Mouse (Mus musculus) cerebellum, adult 9-10 months (tissue): Measurements from ENCODE around the gene Hsf4.
"Not testable (repeated sequence)": the region's sequence is repeated elsewhere in the genome, so short reads cannot be mapped to it uniquely, and the experiment has no call there.

Source experiments
- DNase-seq: peaks from one replicate; pipeline ENCODE4 v3.0.0; 2022

The Hsf4 gene

DNA sequence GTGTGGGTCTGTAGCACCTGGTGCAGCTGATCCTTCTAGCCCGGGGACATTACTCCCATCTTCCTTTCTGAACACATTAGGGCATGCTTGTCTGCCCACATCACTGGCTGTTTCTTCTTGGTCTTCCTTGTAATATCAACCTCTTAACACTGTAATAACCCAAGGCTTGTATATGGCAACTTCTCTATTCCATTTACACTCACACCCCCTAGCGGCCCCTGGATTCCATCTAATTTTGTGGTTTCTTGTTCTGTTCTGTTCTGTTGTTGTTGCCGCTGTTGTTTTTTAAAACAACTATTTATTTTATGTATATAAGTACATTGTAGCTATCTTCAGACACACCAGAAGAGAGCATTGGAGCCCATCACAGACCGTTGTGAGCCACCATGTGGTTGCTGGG lies 17.3 kb downstream of the Hsf4 start:
- DNase-seq, result no peak

DNA sequence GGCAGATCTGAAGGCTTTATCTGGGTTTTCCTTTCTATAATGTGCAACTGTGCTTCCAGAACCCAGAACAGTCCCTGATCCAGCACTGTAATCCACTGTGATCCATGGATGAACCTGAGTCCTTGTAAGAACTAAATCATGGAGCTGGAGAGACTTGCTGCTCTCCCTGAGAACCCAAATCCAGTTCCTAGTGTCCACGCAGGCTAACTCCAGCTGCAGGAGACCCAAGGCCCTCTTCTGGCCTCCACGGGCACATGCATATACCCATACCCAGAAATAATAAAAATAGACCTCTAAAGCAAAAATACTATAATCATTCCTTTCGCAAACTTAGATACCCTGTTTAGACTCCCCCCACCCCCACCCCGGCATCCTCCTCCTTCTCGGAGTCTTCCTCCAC lies 18.6 kb downstream of the Hsf4 start:
- DNase-seq, result no peak

DNA sequence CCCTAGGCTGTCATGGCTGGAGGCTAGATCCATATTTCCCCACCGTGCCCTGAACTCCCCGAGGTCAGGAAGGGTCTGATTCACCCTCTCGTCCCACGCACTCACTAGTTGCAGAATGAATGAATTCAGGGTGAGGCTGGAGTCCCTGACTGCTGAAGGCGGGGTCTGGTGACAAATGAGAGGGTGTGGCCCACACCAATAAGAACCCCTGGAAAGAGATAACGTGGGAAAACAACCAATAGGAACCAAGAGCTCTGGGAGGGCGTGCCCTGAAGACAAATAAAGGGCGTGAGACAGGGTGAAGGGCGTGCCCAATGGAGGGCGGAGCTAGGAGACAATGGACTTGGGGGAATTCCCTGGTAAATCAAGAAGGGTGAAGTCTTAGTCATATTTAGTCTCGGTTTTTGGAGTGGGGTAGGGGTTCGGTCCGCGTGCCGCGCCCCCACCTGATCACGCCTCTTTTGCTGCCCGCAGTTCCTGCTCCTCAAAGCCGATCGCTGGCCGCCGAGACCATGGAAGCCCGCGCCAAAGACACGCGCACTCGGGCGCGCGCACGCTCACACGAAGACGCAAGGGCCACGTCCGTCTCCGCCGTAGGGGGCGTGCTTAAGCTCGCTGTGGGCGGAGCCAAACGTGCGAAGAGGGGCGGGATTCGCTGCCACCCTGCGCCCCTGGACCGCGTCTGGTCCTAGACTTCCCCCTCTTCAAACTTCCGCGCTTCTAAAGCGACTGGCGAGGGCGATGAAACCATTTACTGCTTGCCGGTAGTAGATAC lies 19.5 kb downstream of the Hsf4 start:
- peak; percentile 97 for DNase-seq

DNA sequence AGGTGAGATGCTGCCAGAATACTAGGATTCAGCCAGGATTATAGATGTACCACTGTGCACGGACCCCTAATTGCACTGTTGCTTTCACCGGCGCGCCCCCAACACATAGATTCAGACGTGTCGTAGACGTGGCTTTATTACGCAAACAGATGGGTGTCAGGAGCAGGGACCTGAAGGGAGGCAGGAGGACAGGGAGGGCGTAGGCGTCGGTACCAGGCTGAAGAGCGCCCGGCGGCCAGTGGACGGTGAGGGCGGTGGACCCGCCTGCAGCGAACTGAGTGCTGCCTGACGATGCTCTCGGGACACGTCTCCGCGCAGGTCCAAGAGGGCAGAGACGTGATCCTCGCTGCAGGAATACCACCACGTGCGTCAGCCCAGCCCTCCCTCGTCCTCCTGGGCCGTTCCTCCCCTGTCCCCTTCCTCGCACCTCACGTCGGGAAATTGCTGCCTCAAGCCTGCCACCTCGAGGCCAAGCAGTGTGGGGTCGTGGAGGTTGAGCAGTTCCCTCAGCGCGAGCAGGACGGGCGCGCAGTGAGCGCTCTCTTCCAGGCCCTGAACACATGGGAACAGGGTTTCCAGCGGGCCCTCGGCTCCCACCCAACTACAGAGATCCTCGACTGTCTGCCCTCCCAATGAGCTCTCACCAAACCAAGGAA lies 20.3 kb downstream of the Hsf4 start, which contains the start of gene 4931428F04Rik:
Gene 4931428F04Rik (minus strand): TSS at position 60 of the 656 bp plus-strand sequence.
- peak; percentile 80 for DNase-seq

DNA sequence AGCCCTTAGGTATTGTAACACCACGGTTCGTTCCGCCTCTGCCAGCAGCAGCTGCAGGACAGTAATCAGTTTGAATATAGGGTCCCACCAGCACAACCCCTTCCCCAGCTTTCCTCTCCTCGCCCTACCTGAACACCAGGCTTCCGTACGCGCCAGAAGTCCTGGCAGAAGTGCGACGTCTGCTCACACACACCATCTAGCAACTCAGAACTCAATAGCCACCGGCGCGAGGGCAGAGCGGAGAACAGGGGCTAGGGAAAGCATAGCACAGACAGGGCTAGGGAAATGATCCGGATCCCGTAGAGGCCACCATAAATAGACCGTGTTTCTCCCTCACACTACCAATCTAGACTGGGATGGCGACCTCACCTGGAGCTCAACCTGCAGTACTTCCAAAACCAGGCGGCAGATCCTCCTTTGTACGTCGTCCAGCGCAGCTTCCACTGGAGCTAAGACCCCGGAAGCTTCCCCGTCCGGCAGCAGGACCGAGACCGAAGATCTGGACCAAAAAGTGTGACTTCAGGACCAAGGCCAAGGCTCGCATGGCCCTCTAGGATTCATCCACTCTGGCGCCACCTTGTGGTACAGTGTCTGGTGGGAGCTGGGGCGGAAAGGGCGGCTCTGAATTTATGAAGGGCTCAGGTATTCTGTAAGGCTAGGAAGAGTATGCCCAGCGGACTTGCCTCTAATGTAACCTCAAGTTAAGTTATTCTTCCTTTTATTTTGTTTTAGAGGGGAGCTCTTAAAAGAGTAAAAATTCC lies 21.1 kb downstream of the Hsf4 start:
- peak; percentile 94 for DNase-seq

DNA sequence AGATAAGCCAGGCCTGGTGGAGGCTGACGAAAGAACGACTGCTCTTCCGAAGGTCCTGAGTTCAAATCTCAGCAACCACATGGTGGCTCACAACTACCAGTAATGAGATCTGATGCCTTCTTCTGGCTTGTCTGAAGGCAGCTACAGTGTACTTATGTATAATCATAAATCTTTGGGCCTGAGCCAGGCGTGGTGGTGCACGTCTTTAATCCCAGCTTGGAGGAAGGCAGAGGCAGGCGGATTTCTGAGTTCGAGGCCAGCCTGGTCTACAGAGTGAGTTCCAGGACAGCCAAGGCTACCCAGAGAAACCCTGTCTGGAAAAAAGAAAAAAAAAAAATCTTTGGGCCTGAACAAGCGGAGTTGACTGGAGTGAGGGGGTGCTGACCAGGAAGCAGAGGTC lies 21.8 kb downstream of the Hsf4 start:
- peak; percentile 78 for DNase-seq

DNA sequence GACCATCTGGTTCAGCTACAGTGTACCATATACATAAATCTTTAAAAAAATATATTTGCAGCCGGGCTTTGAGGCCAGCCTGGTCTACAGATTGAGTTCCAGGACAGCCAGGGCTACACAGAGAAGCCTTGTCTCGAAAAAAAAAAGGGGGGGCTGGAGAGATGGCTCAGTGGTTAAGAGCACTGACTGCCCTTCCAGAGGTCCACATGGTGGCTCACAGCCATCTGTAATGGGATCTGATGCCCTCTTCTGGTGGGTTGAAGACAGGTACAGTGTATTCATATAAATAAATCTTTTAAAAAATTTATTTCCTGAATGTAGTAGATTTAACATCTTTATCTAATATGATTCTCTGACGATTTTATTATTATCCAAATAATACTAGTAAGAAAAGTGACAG lies 22.2 kb downstream of the Hsf4 start:
- DNase-seq, result not testable (repeated sequence)

DNA sequence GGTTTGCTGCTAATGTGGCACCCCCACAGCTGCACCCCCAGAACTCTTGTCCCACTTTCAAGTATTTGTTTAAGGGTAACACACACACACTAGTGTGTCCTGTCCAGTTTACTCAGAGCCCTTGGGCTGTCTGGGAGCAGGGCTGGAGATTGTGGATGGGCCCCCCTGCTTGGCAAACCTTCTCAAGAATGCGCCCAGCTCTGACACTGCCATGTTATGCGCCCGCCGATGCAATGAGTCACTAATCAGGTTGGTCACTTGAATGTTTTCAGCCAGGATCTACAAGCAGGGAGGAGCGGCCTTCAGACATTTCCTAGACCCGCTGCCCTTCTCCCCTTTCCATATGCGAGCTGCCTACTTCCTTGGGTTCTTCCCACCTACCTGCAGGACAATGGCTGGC lies 22.9 kb downstream of the Hsf4 start:
- DNase-seq, result no peak

DNA sequence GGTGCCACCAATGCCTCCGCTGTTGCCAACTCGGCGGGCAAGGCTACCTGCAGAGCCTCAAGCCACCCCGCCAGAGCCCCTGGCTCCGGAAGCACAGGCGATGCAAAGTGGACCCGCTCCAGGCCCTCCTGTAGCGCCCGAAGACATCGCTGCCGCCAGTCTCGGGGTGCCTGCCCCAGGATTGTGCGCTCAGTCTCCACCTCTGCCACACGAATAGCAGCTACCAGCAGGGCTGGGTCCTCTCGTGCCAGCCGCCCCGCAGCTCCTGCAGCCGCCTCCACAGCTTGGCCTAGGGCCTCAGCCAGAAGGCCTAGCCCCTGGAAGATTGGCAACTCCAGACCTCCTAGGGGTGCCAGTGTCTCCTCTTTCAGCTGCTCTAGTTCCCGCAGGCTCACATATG lies 23.8 kb downstream of the Hsf4 start:
- peak; percentile 88 for DNase-seq

DNA sequence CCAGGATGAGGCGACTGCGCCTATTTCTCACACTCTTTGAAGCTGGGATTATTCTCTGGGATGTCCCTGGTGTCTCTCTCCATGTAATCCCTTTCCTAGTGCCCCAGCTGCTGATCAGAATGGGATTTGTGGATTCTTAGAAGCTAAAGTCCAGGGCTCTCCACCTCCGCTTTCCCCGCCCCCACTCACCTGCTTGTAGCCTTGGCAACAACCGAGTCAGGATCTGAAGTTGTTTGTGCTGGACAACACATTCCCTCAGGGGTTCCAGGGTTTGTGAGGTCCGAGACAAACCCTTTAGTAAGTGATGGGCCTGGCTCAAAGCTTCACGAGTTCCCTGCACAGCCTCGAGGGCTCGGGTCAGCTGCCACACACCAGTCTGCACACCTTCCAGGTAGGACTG lies 25.2 kb downstream of the Hsf4 start:
- DNase-seq, result no peak

DNA sequence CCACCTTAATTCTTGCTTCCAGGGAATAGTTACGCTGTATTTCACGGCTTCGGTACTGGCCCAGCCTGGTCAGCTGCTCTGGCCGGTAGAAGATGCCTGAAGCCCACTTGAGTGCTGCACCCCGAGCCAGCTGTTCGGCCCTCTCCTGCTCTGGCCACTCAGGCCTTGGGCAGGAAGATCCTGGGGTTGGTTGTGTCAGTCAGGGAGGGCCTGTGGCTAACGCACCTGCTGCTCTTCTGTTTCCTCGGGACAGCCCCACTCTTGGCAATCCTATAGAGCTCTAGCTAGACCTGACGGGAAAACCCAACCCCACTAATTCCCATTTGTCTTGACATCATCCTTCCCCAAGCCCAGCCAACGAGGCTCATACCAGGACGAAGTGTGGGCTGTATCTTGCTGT lies 25.7 kb downstream of the Hsf4 start:
- DNase-seq, result no peak

DNA sequence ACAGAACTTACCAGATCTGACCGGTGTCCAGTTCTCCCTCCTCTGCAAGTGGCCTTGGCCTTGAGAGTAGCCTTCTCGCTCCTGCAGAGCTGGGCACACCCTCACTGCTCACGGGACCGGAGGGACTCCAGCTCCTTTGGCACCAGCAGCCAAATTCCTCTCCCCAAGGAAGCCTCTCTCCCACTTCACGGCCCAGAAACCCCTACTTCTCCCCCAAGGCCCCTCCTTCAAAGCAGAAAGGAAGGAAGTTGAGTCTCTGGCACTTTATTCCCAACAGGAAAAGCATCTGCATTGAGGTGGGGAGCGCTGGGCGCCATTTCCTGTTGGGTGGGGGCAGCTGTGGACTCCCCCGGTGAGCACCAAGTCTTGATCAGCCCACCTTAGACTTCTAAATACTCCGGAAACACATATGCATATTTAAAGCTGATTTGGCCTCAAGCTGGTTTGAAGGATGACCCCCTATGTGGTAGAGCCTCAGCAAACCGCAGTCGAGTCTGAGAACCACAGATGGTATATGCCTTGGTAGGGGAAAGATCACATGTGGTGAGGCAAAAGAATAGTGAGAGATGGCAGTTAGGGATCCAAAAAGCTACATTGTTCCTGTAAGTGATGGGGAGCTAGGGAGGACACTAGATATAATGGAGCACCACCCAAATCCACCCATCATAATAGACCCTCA lies 26.4 kb downstream of the Hsf4 start, which contains the start of gene Exoc3l:
Gene Exoc3l (minus strand): TSS at position 207 of the 679 bp plus-strand sequence.
- no peak for DNase-seq

DNA sequence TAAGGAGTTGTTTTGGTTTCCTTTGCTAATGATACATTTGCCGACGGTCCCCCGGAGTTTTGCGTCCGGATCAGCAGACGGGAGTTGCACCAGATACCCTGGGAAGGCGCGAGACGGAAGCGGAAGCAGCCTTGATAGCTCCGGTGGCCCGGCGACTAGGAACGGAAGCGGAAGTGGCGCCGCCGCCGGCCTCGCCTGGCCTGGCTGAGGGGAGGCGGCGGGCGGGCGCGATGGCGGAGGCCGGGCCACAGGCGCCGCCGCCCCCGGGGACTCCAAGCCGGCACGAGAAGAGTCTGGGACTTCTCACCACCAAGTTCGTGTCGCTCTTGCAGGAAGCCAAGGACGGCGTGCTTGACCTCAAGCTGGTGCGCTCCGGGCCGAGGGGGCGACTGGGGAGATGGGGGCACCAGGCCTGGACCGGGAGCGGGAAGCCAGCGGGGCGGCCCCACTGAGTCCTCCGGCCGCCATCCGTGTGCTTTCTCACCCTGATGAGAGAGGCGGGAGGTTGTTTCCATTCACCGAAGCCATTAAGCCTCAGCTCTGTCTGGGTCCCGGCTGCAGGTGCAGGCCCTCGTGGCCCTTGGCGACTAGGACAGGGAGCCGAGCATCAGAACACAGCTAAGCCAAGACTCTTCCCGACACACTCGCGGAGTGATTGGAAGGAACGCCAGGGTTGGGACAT lies 28.1 kb downstream of the Hsf4 start, which contains the start of gene E2f4:
Gene E2f4 (plus strand): TSS at position 153 of the 682 bp plus-strand sequence.
- peak; percentile 87 for DNase-seq

DNA sequence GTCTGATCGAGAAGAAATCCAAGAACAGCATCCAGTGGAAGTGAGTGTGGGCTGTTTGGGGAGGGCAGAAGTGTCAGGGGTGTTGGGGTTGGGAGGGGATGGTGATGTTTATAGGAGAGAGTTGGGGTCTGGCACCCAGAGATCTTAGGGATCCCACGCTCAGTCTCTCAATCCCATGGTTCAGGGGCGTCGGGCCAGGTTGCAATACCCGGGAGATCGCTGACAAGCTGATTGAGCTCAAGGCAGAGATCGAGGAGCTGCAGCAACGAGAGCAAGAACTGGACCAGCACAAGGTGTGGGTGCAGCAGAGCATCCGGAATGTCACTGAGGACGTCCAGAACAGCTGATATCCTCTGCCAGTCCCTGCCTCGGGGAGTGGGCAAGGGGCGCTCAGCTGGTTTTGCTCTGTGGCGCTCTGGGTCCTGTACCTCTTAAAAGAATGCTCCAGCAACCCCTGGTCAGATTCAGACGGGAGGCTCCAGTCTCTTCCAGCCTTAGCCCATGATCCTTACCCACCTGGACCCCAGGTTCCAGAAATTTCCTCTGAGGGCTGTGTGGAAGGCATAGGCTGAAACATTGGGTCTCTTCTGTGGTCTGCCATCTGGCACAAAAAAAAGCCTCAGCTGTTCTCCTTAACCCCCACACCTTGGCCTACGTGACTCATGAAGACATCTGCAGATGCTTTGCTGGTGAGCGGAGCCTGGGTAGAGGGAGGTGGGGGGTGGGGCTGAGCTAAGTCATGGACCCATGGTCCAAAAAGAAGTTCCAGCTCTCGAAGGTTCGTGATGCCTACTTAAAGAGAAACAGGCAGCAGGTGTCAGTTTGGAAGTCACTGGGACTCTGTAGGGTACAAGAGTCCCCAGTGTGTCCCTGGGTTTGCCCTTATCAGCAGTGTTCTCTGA lies 29.0 kb downstream of the Hsf4 start:
- DNase-seq, result no peak

DNA sequence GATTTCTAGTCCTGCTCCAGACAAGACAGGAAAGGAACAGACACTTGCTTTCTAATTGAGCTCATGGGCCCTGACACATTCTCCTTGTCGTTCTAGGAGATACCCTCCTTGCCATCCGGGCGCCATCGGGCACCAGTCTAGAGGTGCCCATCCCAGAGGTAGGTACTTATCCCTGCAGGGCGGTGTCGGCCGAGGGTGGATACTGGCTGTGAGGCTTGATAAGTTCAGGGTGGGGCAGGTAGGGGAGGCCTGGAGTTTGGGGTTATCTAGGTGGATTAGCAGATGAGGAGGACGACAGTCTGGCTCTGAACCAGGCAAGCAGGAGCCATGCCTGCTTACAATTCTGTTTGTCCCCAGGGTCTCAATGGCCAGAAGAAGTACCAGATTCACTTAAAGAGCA lies 30.4 kb downstream of the Hsf4 start:
- DNase-seq, result no peak

DNA sequence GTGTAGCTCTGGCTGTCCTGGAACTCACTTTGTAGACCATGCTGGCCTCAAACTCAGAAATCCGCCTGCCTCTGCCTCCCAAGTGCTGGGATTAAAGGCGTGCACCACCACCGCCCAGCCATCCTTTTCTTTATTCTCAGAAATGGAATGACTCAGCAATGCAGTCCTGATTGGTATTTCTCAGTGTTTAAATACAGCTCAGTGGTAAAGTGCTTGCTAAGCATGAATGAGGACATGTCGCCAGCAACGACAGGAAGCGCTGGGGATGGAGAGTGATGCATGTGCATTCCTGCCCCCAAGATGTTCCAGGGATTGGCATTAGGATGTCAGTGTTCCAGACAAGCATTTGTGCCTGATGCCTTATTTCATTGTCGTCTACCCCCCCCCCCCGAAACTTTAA lies 33.8 kb downstream of the Hsf4 start:
- no peak for DNase-seq

DNA sequence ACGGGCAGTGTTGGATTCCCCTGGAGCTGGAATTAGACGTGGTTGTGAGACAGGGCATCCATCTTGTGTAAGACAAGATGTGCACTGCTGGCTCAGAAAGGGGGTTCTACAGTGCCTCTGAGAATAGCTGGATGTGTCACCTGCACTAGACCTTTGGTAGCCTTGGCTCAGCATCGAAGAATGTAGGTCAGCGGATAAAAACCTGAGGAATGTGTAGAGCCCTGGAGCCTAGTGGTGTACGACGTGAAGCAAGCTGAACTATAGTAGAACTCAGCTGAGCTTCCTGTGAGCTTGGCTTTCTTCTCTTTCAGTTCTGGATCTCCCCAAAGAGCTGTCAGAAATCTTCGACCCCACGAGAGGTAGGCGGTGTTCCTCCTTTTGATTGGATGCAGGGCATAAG lies 34.3 kb downstream of the Hsf4 start:
- DNase-seq, result no peak

DNA sequence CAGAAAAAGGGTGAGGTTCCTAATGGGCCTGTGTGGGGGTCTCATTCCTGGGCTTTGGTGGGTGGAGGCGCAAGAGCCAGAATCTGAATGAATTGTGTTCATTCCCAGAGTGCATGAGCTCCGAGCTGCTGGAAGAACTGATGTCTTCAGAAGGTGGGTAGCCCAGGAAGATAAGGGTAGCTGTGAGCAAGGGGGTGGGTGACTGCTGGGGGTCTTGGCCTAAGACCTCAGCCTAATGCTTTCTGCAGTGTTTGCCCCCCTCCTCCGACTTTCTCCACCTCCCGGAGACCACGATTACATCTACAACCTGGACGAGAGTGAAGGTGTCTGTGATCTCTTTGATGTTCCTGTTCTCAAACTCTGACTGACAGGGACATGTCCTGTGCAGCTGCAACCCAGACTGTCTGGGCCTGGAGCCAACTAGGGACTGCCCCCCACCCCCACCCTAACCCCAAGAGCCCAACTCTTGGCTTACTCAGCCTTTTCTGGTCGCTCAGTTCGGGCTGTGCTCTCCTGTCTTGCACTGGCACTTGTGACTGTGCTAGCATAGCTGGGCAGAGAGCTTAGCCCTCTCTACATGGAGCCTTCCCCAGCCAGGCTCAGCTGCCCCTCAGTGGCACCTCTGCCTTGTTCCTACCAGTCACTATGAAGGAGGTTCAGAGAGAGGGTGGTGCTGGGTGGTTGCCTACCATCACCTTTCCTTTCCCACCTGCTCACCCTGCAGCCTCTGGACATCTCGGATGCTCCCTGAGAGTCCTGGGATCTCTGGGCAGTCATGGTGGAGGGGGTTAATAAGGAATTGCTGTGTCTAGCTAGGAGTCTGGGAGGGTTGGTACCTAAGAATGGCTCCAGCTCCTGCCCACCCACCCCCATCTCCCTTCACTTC lies 35.0 kb downstream of the Hsf4 start:
- peak; percentile 50 for DNase-seq

DNA sequence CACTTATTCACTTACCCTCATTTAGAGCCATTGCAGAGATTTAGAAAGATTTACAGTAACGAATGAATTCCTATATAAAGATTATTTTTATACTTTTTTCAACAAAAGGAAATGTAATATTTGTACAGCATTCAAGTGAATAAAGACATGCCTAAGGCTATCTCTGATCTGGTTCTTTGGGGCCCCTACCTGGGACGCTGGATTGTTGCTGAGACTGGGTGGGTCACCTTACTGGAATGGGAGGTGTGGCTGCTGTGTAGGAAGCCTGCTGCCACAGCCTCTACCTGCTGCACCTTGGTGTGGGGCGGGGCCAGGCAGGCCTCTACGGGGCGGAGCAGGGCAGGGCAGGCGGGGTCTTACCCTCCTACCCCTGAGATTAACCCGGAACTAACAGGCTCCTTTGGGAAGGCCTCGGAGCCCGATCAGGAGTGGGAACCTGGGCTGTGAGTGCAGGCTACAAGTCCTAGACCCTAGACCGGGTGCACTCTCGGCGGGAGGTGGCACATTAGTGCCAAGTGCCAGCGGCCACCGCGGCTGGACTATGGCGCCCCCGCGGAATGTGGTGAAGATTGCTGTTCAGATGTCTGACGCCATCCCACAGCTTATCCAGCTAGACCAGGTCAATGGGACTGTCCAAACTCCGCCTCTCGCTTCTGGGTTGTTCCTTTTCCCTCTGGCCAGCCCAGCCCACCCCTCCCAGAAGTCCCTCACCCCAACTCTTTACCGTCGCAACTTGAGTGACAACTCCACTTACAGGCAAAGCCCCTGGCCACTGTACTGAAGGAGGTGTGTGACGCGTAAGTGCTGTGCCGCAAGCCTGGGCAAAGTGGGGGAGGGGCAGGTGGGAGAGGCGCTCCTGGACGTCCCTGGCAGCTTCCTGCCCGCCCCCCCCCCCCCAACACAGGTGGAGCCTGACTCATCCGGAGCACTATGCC lies 35.9 kb downstream of the Hsf4 start, which contains the start of gene Elmo3:
Gene Elmo3 (plus strand): TSS at position 391 of the 935 bp plus-strand sequence.
- DNase-seq, result peak; percentile 87
